Mouse (Mus musculus): ENCODE data around the gene Mcoln1. TPM values are rescaled to one million over a fixed set of nuclear protein-coding genes. Genes with fewer than 3 reads are reported as not detected.

Gene Mcoln1
- polyA plus RNA-seq, 1 experiment, result 38.7 TPM

DNA sequence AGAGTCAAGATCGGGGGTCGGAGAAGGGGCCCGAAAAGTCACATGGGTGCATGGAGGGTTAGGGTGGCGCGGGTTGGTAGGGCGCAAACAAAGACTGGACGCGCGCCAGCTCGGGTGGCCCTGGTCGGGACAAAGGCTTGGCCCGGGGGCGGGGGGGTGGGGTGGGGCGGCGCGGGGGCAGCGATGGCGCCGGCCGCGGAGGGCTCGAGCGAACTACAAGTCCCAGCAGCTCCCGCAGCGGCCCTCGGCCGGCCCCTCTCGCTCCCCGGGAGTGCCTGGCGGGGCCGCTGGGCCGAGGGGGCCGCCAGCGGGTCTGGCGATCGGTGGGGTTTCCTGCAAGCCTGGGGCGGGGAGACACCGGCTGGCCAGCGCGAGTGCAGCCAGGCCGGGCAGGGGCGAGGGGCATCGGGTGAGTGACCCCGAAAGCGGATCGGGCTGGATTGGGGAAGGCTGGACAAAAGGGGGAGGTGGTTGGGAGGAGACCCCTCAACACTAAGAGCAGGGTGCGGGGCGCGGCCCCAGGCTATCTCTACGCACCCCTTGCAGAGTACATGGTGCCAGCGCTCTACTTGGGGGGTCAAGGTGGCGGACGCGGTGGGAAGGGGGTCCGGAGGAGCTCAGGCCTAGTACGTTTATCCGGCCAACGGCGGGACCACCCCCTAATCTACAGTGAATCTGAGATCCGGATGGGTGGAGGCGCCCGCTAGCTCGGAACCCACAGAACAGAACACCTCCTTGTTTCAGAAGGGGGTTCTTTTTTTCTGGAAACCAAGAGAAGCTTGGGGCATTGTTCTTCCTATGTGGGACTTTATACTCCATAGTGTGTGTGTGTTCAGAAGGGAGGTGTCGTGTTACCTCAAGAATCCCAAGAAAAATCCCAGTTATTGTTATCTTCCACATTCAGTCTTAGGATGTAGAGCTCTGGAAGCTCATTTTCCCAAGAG lies 7.1 kb upstream of the Mcoln1 start, which contains the start of gene Zfp358:
Zfp358 (plus strand) TSS at position 238 of the 944 bp plus-strand sequence.
- Histone ChIP-seq H3K4me3 (ENCODE audit: insufficient read depth, poor library complexity, severe bottlenecking) (peak within 1 kb of the TSS; percentile 74), H3K79me2 (ENCODE audit: control insufficient read depth, insufficient read depth) (peaks cover 18% of the 10 kb centered on the region), H3K36me3 (ENCODE audit: control insufficient read depth, insufficient read depth) (peaks cover 3% of the 10 kb centered on the region), H3K79me3 (ENCODE audit: low read depth) (peaks cover 3% of the 10 kb centered on the region), H3K27me3 (ENCODE audit: control insufficient read depth, insufficient read depth, insufficient read length) (no peaks in the 10 kb centered on the region), H3ac (ENCODE audit: control insufficient read depth, insufficient read length, low read depth) (peak within 1 kb of the TSS; percentile 94)
- TF ChIP-seq CTCF (IDR thresholded peaks at IDR 0.05; ENCODE audit: control insufficient read depth, insufficient read depth, insufficient read length) (no peak), MYOD1 (IDR thresholded peaks at IDR 0.05; ENCODE audit: control insufficient read depth, insufficient read length, low read depth) (no peak), MAX (IDR thresholded peaks at IDR 0.05) (no peak), USF1 (IDR thresholded peaks at IDR 0.05; ENCODE audit: low read depth) (no peak), CEBPB (IDR thresholded peaks at IDR 0.05; ENCODE audit: low read depth) (no peak), FOSL1 (IDR thresholded peaks at IDR 0.05; ENCODE audit: insufficient read depth, low read length, poor library complexity, severe bottlenecking) (no peak), MYOG (IDR thresholded peaks at IDR 0.05; ENCODE audit: control insufficient read depth, extremely low read depth, insufficient read length) (no peak)

DNA sequence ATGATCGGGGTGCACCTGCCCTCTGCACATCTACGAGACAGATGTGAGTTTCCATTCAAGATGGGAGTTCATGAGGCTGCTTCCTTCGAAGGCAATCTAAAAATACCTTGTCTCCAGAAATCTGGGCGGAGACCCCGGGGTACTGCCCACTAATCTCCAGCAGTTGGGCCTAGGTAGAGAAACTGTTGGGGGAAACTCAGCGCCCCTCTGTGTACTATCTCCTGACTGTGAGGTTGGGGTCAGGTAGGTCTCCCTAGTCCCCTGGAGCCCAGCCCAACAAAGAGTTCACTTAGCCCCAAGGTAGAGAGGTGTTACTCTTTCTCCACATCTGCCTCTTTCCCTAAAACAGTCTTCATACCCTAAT lies 6.4 kb upstream of the Mcoln1 start:
- TF ChIP-seq CEBPB (IDR thresholded peaks at IDR 0.05; ENCODE audit: low read depth), result no peak
- TF ChIP-seq CTCF (IDR thresholded peaks at IDR 0.05; ENCODE audit: control insufficient read depth, insufficient read depth, insufficient read length), result no peak
- TF ChIP-seq MYOG (IDR thresholded peaks at IDR 0.05; ENCODE audit: control insufficient read depth, extremely low read depth, insufficient read length), result no peak
- TF ChIP-seq USF1 (IDR thresholded peaks at IDR 0.05; ENCODE audit: low read depth), result no peak
- no peak for TF ChIP-seq MAX (IDR thresholded peaks at IDR 0.05)
- Histone ChIP-seq H3ac (ENCODE audit: control insufficient read depth, insufficient read length, low read depth) (peak overlapping the region; percentile 19), H3K79me2 (ENCODE audit: control insufficient read depth, insufficient read depth) (peaks cover 18% of the 10 kb centered on the region), H3K36me3 (ENCODE audit: control insufficient read depth, insufficient read depth) (peaks cover 3% of the 10 kb centered on the region), H3K4me3 (ENCODE audit: insufficient read depth, poor library complexity, severe bottlenecking) (peak overlapping the region; percentile 74), H3K79me3 (ENCODE audit: low read depth) (peaks cover 3% of the 10 kb centered on the region), H3K27me3 (ENCODE audit: control insufficient read depth, insufficient read depth, insufficient read length) (no peaks in the 10 kb centered on the region)

DNA sequence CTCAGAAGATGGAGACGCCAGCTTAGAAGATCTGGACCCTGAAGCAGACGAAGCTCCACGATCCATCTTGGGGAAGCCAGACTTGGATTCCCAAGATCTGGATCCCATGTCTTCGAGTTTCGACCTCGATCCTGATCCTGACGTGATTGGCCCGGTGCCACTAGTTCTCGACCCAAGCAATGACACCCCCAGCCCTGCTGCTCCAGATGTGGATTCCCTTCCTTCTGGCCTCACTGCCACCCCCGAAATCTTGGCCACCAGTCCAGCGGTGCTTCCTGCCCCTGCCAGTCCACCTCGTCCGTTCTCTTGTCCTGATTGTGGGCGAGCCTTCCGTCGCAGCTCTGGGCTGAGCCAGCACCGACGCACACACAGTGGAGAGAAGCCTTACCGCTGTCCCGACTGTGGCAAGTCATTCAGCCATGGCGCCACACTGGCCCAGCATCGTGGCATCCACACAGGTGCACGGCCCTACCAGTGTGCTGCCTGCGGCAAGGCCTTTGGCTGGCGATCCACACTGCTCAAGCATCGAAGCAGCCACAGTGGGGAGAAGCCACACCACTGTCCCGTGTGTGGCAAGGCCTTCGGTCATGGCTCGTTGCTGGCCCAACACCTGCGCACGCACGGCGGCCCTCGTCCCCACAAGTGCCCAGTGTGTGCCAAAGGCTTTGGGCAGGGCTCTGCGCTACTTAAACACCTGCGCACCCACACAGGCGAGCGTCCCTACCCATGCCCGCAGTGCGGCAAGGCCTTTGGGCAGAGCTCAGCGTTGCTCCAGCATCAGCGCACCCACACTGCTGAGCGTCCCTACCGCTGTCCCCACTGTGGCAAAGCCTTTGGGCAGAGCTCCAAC lies 4.5 kb upstream of the Mcoln1 start:
- no peak overlapping the region for H3ac ChIP-seq (ENCODE audit: control insufficient read depth, insufficient read length, low read depth)
- TF ChIP-seq FOSL1 (IDR thresholded peaks at IDR 0.05; ENCODE audit: insufficient read depth, low read length, poor library complexity, severe bottlenecking) (no peak), CTCF (IDR thresholded peaks at IDR 0.05; ENCODE audit: control insufficient read depth, insufficient read depth, insufficient read length) (no peak), MAX (IDR thresholded peaks at IDR 0.05) (no peak), CEBPB (IDR thresholded peaks at IDR 0.05; ENCODE audit: low read depth) (no peak), MYOD1 (IDR thresholded peaks at IDR 0.05; ENCODE audit: control insufficient read depth, insufficient read length, low read depth) (no peak), USF1 (IDR thresholded peaks at IDR 0.05; ENCODE audit: low read depth) (no peak)
- peaks cover 21% of the 10 kb centered on the region for H3K79me2 ChIP-seq (ENCODE audit: control insufficient read depth, insufficient read depth)
- H3K27me3 ChIP-seq (ENCODE audit: control insufficient read depth, insufficient read depth, insufficient read length), result no peaks in the 10 kb centered on the region
- peaks cover 5% of the 10 kb centered on the region for H3K79me3 ChIP-seq (ENCODE audit: low read depth)
- H3K36me3 ChIP-seq (ENCODE audit: control insufficient read depth, insufficient read depth), result peaks cover 3% of the 10 kb centered on the region
- no peak overlapping the region for H3K4me3 ChIP-seq (ENCODE audit: insufficient read depth, poor library complexity, severe bottlenecking)

DNA sequence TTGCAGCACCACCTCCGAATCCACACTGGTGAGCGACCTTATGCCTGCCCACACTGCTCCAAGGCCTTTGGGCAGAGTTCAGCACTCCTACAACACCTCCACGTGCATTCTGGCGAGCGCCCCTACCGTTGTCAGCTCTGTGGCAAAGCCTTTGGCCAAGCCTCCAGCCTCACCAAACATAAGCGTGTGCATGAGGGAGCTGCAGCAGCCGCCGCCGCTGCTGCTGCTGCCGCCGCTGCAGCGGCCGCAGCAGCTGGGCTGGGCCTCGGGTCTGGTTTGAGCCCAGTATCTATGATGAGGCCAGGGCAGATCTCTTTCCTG lies 3.9 kb upstream of the Mcoln1 start:
- Histone ChIP-seq H3K4me3 (ENCODE audit: insufficient read depth, poor library complexity, severe bottlenecking) (no peak overlapping the region), H3K79me3 (ENCODE audit: low read depth) (peaks cover 7% of the 10 kb centered on the region), H3ac (ENCODE audit: control insufficient read depth, insufficient read length, low read depth) (no peak overlapping the region), H3K27me3 (ENCODE audit: control insufficient read depth, insufficient read depth, insufficient read length) (no peaks in the 10 kb centered on the region), H3K36me3 (ENCODE audit: control insufficient read depth, insufficient read depth) (peaks cover 3% of the 10 kb centered on the region), H3K79me2 (ENCODE audit: control insufficient read depth, insufficient read depth) (peaks cover 27% of the 10 kb centered on the region)
- TF ChIP-seq FOSL1 (IDR thresholded peaks at IDR 0.05; ENCODE audit: insufficient read depth, low read length, poor library complexity, severe bottlenecking) (no peak), CTCF (IDR thresholded peaks at IDR 0.05; ENCODE audit: control insufficient read depth, insufficient read depth, insufficient read length) (no peak), USF1 (IDR thresholded peaks at IDR 0.05; ENCODE audit: low read depth) (no peak), CEBPB (IDR thresholded peaks at IDR 0.05; ENCODE audit: low read depth) (no peak)

GRCm38 (mm10) chr8:3498583-3498982 lies 1.7 kb upstream of the Mcoln1 start:
- Histone ChIP-seq H3K79me3 (ENCODE audit: low read depth) (peaks cover 8% of the 10 kb centered on the region), H3K27me3 (ENCODE audit: control insufficient read depth, insufficient read depth, insufficient read length) (no peaks in the 10 kb centered on the region), H3K79me2 (ENCODE audit: control insufficient read depth, insufficient read depth) (peaks cover 30% of the 10 kb centered on the region), H3K4me3 (ENCODE audit: insufficient read depth, poor library complexity, severe bottlenecking) (no peak overlapping the region), H3ac (ENCODE audit: control insufficient read depth, insufficient read length, low read depth) (no peak overlapping the region), H3K36me3 (ENCODE audit: control insufficient read depth, insufficient read depth) (peaks cover 5% of the 10 kb centered on the region)
- TF ChIP-seq USF1 (IDR thresholded peaks at IDR 0.05; ENCODE audit: low read depth) (no peak), MYOG (IDR thresholded peaks at IDR 0.05; ENCODE audit: control insufficient read depth, extremely low read depth, insufficient read length) (no peak), MYOD1 (IDR thresholded peaks at IDR 0.05; ENCODE audit: control insufficient read depth, insufficient read length, low read depth) (no peak), CEBPB (IDR thresholded peaks at IDR 0.05; ENCODE audit: low read depth) (no peak), FOSL1 (IDR thresholded peaks at IDR 0.05; ENCODE audit: insufficient read depth, low read length, poor library complexity, severe bottlenecking) (no peak), MAX (IDR thresholded peaks at IDR 0.05) (no peak), CTCF (IDR thresholded peaks at IDR 0.05; ENCODE audit: control insufficient read depth, insufficient read depth, insufficient read length) (no peak)
